Mouse (Mus musculus) layer of hippocampus, adult 2 months (tissue): ENCODE results near the gene Ccr7. TPM values are rescaled to one million over a fixed set of nuclear protein-coding genes. Genes with fewer than 3 reads are reported as not detected.
A peak's percentile ranks its signal among the peaks of the same experiment; 100 is the strongest.

Source experiments
- DNase-seq, 2 experiments: peaks; one replicate each; pipeline ENCODE4 v3.0.0; 2022; ENCODE audit warnings: low spot score in 2 of 2
- H3K27ac ChIP-seq: fragments of 200-600 bp; 2 replicates; pipeline ENCODE4 v1.8.1; 2022
- H3K4me3 ChIP-seq: fragments of 200-600 bp; 2 replicates; pipeline ENCODE4 v1.8.1; 2022; ENCODE audit warnings: mild to moderate bottlenecking
- CTCF ChIP-seq: fragments of 200-600 bp; conservative IDR thresholded peaks from 2 replicates; pipeline ENCODE4 v1.8.1; 2022; ENCODE audit warnings: antibody characterized with exemption, mild to moderate bottlenecking, moderate library complexity
- long read RNA-seq, 2 experiments: library from polyadenylated mRNA; stranded (forward); transcript quantifications; one replicate each; pipeline ENCODE4 v2.0.0; 2021; ENCODE audit warnings: borderline mapping rate in 2 of 2
- total RNA-seq, 2 experiments: library from RNA; stranded (reverse); gene quantifications; 2 replicates each; pipeline ENCODE4 v1.2.3; 2021

The Ccr7 gene
- total RNA-seq: not detected
- long read RNA-seq, experiment 1: 0 reads
- long read RNA-seq, experiment 2: 0 reads

DNA sequence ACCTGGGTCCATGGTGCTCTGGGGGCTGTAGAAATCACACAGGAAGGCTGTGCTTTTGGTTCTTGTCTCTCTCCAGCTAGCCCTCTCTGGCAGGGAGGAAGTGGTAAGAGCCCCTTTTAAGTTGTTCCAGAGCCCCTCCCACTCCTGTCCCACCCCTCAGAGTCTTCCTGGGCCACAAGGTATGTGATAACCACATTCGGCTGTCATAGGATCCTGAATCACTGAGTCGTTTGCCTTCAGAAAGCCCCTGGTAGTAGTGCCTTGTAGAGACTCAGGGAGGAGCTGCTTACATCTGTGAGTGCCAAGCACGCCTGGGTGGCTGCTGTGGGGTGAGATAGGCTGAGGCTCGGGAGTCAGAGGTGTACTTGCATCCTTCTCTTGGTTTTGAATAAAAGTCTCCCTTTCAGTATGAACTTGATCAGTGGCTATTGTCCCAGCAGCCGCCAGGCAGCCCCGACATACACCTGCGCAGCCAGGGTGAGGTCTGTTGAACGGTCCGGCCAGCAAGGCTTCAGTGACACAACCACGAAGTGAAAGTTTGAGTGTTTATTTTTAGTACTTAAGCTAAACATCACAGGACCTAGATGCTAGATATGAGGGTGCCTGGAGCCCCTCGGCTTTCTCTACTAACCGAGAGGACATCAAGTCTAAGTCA is at the start of gene Ccr7:
Ccr7 (minus strand) TSS at position 91 of the 655 bp plus-strand sequence.
- Histone ChIP-seq H3K4me3 (no peak within 1 kb of the TSS), H3K27ac (no peak within 1 kb of the TSS)
- no peak for TF ChIP-seq CTCF
- DNase-seq: no peak

DNA sequence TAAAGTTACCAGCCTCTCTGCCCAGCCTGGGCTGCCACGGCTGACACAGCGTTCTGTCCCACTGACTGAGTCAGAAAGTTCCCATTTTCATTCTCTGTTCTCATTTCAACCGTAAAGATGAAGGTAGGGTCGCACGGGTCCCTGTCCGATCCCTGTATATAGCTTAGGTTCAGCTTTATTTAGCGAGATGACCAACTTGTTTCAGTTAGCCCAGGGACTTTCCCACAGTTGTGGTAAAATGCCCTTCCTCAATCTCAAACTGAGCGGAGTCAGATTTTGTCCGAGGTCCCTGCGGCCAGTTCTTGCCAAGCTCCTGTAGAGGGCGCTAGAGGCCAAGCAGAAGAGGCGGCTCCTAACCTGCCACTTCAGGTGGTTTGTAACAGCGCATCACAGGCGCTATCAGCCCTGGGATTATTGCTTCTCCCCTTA is 34.3 kb upstream of the Ccr7 start:
- Histone ChIP-seq H3K27ac (no peak overlapping the region), H3K4me3 (no peak overlapping the region)
- peak; percentile 95 for TF ChIP-seq CTCF
- peak in 1 of 2 experiments; percentile 50 for DNase-seq

DNA sequence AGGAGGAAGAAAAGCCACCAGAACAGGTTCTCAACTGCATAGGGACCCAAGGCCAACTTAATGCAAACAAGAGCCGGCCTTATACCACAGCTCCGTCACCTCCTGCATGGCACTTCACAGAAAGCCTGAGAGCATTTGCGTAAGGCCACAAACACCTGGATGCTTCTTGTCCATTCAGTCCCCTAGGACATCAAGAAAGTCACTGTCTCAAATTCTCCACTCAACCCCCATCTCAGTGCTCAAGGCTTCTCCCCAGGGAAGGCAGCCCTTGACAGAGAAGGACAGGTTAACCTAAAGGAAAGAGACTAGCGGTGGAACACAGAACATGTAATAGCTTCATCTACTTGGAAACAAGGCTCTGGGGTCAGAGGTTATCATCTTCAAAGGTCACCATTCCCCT is 32.5 kb upstream of the Ccr7 start:
- no peak for DNase-seq
- H3K27ac ChIP-seq: no peak overlapping the region
- H3K4me3 ChIP-seq: no peak overlapping the region
- TF ChIP-seq CTCF: no peak

DNA sequence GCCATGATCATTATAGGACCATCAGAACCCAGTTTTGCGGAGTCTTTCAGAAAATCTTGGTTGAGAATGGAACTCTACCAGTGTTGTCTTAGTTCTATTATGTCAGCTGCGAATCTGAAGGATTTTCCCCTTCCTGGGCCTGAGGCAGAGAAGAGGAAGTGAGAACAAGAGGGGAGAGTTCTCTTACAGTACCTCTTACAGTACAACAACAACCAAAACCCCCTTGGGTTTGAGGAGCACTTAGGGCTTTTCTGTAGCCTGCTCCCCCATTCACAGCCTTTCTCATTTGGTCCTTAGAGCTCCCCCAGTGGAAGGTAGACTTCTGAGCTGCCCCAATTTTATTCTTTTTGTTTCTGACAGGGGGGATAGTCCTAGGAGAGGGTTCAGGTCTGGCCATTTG is 32.0 kb upstream of the Ccr7 start:
- TF ChIP-seq CTCF: peak; percentile 40
- DNase-seq: no peak
- no peak overlapping the region for H3K27ac ChIP-seq
- no peak overlapping the region for H3K4me3 ChIP-seq

DNA sequence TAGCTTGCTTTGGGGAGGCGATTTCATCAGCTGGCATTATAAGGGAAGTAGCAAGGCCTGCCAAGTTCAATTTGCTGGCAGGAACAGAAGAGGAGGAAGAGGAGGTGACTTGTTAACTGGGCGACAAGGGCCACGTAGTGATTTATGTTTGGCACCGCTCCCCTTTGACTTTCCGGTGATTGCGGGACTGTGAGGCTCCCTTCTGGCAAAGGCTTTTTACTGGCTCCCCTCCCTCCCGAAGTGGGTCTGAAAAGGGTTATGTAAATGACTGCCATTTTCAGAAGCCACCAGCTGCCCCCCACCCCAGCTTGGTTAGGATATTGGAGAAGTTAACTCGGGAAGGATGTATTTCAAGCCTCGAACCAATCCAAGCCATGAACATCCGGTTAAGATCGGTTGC is 27.7 kb upstream of the Ccr7 start:
- no peak for DNase-seq
- no peak for TF ChIP-seq CTCF

DNA sequence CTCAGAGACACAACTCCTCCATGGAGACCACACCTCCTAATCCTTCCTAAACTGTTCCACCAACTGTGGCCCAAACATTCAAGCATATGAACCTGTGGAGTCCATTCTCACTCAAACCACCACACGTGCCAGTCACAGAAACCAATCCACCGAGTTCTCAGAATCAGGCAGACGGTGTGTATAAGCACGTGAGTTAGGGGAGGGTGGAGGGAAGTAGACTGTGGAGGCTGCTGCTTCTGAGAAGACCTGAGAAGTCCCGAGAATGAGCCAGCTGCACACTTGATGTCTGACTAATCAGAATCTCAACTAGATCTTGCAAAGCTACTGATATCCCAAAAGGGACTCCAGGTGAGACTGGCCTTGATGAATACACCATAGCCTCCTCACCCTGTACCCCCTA is 25.2 kb upstream of the Ccr7 start:
- no peak for DNase-seq
- no peak for TF ChIP-seq CTCF
- no peak overlapping the region for H3K4me3 ChIP-seq
- no peak overlapping the region for H3K27ac ChIP-seq

More for the DNA sequence above, 27.7 kb upstream of the Ccr7 start:
- no peak overlapping the region for H3K27ac ChIP-seq
- H3K4me3 ChIP-seq: no peak overlapping the region

DNA sequence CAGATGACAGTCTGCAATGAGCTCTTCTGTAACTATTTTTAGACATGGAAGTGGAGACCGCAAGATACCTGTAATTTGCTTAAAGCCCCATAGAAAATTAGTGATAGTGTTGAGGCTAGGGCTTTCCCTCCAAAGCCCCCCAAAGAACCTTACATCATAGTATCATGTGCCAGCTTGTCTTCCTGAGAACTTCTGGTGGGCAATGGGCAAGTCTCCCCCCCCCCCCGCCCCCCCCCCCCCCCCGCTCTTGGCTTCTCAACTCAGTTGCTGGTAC is 23.0 kb upstream of the Ccr7 start:
- Histone ChIP-seq H3K27ac (no peak overlapping the region), H3K4me3 (no peak overlapping the region)
- no peak for TF ChIP-seq CTCF
- DNase-seq: no peak

DNA sequence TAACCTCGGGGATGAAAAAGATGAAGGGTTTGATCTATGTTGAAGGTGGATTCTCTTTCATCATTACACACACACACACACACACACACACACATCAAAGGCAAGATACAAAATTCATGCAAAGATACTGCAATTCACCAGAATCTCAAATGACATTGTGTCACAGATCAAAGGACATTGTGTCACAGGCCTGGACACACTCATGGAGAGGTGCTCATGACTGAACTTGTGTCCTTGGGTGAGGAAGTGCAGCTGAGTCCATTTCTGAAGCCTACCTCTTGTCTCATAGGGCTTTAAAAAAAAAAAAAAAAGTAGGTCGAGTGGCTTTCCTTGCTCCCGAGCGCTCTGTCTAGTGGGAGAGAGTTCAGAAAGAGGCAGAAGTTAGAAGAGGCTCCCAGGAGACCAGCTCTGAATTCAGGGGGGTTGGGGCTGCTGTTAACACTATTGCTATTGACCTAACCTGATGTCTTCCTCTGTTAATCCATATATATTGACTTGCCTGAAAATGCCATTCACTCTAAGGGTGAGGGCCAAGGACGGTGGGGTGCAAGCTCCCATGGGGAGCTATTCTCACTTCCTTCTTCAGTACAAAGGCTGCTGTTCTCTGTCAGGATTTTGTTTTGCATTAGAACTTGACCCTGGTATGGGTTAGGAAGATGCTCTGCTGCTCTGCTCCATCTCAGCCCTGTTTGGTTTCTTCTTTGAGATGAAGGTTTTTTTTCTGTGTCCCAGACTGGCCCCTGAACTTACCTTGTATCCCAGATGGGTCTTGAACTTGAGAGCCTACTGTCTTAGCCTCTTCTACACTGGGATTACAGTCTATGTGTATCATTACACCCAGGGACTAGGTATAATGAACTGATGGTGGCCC is 22.4 kb upstream of the Ccr7 start:
- Histone ChIP-seq H3K4me3 (no peak overlapping the region), H3K27ac (no peak overlapping the region)
- TF ChIP-seq CTCF: no peak
- no peak for DNase-seq

DNA sequence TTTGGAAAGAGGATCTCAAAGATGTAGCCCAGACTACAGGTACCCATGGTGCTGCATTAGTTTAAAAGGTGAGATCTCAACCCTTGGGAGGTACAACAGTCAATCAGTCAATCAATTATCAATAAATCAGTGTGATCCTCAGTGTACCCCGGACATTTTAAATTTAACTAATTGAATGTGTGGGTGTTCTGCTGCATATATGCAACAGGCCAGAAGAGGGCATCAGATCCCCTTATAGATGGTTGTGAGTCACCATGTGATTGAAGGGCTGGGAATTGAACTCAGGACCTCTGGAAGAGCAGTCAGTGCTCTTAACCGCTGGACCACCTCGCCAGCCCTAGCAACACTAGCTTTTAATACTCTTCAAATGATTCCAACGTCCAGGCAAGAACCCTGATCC is 17.1 kb upstream of the Ccr7 start:
- DNase-seq: no peak
- no peak overlapping the region for H3K27ac ChIP-seq
- H3K4me3 ChIP-seq: no peak overlapping the region
- peak; percentile 49 for TF ChIP-seq CTCF

DNA sequence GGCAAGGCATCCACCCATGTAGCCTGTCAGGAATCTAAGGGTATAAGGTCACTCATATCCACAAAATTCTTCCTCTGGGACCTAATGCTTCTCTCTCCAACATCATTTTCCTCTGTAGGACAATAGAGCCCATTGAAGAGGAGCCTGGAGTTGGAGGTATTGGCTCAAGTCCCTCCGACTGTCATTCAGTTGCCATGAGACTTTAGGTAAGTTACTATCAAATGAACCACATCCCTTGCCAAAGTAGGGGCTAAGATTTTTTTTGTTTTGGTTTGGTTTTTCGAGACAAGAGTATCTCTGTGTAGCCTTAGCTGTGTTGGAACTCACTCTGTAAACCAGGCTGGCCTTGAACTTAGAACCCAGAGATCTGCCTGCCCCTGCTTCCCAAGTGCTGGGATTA is 16.6 kb upstream of the Ccr7 start:
- TF ChIP-seq CTCF: no peak
- H3K27ac ChIP-seq: no peak overlapping the region
- no peak overlapping the region for H3K4me3 ChIP-seq
- no peak for DNase-seq

DNA sequence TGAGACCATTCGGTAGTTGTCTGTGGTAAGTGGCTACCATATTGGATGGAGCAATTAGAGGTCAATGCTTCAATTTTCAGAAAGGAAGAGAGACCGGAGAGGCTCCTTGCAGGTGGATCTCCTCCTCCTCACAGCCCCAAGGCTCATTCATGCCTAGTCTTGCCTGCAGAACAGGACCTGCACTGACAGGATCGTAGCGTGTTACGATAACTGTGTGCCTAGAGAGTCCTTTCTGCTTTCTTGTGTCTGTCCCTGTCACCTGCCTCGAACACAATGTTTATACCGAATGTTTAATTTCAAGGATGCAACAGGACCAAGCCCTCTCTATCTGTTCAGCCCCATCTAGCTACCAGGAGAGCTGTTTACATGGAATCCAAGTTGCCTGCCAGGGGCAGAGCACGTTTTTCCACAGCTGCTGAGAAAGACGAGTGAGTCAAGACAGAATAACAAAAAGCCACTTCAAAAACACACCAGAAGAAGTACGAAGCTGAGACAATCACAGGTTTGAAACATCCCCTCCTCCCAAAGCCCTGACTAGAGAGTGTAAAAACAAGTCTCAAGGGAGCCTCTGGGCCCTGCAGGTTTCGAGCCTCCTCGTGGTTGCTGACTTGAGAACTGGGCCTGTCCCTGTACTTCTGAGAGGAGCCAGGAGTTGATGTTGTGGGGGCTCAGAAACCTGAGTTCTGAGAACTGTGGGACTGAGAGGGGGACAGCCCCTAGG is 15.8 kb upstream of the Ccr7 start:
- no peak for TF ChIP-seq CTCF

DNA sequence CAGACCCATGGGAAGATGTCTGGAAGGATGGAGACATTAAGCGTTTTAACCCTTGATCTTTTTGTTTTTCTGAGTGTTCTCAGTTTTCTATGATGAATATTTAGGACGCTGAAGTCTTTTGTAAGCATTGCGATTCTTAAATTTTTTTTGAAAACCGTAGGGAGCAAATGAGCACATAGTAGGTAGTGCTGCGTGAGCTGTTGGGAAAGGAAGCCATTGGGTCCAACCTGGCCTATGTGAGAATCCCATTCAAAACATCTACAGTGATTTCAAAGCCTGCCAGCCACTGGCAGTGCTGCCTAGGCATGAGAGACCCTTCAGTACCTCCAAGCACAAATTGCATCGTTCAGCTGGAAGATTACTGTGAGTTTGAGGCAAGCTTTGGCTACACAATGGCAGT is 15.1 kb upstream of the Ccr7 start:
- Histone ChIP-seq H3K27ac (no peak overlapping the region), H3K4me3 (no peak overlapping the region)
- DNase-seq: no peak
- TF ChIP-seq CTCF: no peak

More for the DNA sequence above, 15.8 kb upstream of the Ccr7 start:
- Histone ChIP-seq H3K4me3 (no peak overlapping the region), H3K27ac (no peak overlapping the region)
- DNase-seq: no peak

DNA sequence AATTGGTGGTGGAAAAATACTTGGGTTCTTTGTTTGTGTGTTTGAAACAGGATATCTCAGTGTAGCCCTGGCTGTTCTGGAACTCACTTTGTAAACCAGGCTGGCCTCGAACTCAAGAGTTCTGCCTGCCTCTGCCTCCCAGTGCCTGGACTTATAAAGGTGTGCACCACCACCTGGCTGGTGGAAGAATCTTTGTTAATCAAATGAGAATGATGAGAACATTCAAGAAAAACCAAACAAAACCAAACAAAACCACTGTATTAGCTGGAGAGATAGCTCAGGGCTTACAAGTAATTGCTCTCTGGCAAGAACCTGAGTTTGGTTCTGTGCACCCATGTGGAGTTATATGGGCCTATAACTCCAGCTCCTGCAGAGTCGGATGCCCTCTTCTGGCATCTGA is 14.6 kb upstream of the Ccr7 start:
- no peak for TF ChIP-seq CTCF
- DNase-seq: no peak

More for the DNA sequence above, 14.6 kb upstream of the Ccr7 start:
- Histone ChIP-seq H3K4me3 (no peak overlapping the region), H3K27ac (no peak overlapping the region)
